Mouse (Mus musculus): ENCODE results near the gene Pml. TPM values are rescaled to one million over a fixed set of nuclear protein-coding genes. Genes with fewer than 3 reads are reported as not detected.

Gene Pml
- total and polyA plus RNA-seq, 2 experiments from 2014 or later: 4.8 to 11.4 TPM

- ATAC-seq (no peak), DNase-seq (ENCODE audit: low spot score) (no peak)
- peaks cover 3% of the 10 kb centered on the region; the same call in 1 of the 2 replicates for H3K36me3 ChIP-seq (ENCODE audit: insufficient read depth, low read length)
- WGBS: 73% methylated on average over 5 of the region's 5 CpGs
- no peak overlapping the region for H3K9ac ChIP-seq (replicated peaks; ENCODE audit: low read length)
- H3K9me3 ChIP-seq (ENCODE audit: low read length): no peaks in the 10 kb centered on the region
- H3K4me3 ChIP-seq (ENCODE audit: low read length): no peak overlapping the region
- no peak overlapping the region for H3K27ac ChIP-seq
- no peaks in the 10 kb centered on the region for H3K4me1 ChIP-seq (ENCODE audit: insufficient read depth, low read length)
- H3K4me2 ChIP-seq (ENCODE audit: low read depth, low read length): no peak overlapping the region
- no peak for TF ChIP-seq CTCF (IDR thresholded peaks at IDR 0.05; ENCODE audit: low read depth)
- H3K27me3 ChIP-seq (ENCODE audit: insufficient read depth, low read length): no peaks in the 10 kb centered on the region
These were observed 17.2 kb downstream of the Pml start for GRCm38 (mm10) chr9:58232374-58232773.

GRCm38 (mm10) chr9:58231746-58232145, 17.8 kb downstream of the Pml start:
- DNase-seq (ENCODE audit: low spot score) (no peak), ATAC-seq (no peak)
- Histone ChIP-seq H3K4me1 (ENCODE audit: insufficient read depth, low read length) (no peaks in the 10 kb centered on the region), H3K27ac (no peak overlapping the region), H3K27me3 (ENCODE audit: insufficient read depth, low read length) (no peaks in the 10 kb centered on the region), H3K9me3 (ENCODE audit: low read length) (no peaks in the 10 kb centered on the region), H3K9ac (replicated peaks; ENCODE audit: low read length) (no peak overlapping the region), H3K4me2 (ENCODE audit: low read depth, low read length) (no peak overlapping the region), H3K4me3 (ENCODE audit: low read length) (no peak overlapping the region), H3K36me3 (ENCODE audit: insufficient read depth, low read length) (peaks cover 3% of the 10 kb centered on the region; the same call in 1 of the 2 replicates)
- WGBS: 74% methylated on average over 6 of the region's 6 CpGs
- no peak for TF ChIP-seq CTCF (IDR thresholded peaks at IDR 0.05; ENCODE audit: low read depth)

- WGBS: 92% methylated on average over 9 of the region's 9 CpGs
- DNase-seq (ENCODE audit: low spot score): no peak
- Histone ChIP-seq H3K4me2 (ENCODE audit: low read depth, low read length) (no peak overlapping the region), H3K9ac (replicated peaks; ENCODE audit: low read length) (no peak overlapping the region), H3K36me3 (ENCODE audit: insufficient read depth, low read length) (peaks cover 3% of the 10 kb centered on the region; the same call in 1 of the 2 replicates), H3K27me3 (ENCODE audit: insufficient read depth, low read length) (no peaks in the 10 kb centered on the region), H3K27ac (no peak overlapping the region), H3K9me3 (ENCODE audit: low read length) (no peaks in the 10 kb centered on the region), H3K4me3 (ENCODE audit: low read length) (no peak overlapping the region), H3K4me1 (ENCODE audit: insufficient read depth, low read length) (no peaks in the 10 kb centered on the region)
- ATAC-seq: no peak
- no peak for TF ChIP-seq CTCF (IDR thresholded peaks at IDR 0.05; ENCODE audit: low read depth)
These were observed 20.7 kb downstream of the Pml start for GRCm38 (mm10) chr9:58228777-58229466.

GRCm38 (mm10) chr9:58225915-58226913, 23.4 kb downstream of the Pml start:
- Histone ChIP-seq H3K27me3 (ENCODE audit: insufficient read depth, low read length) (no peaks in the 10 kb centered on the region), H3K36me3 (ENCODE audit: insufficient read depth, low read length) (peaks cover 3% of the 10 kb centered on the region; the same call in 1 of the 2 replicates), H3K4me2 (ENCODE audit: low read depth, low read length) (no peak overlapping the region), H3K4me3 (ENCODE audit: low read length) (no peak overlapping the region), H3K9me3 (ENCODE audit: low read length) (no peaks in the 10 kb centered on the region), H3K27ac (no peak overlapping the region), H3K9ac (replicated peaks; ENCODE audit: low read length) (no peak overlapping the region), H3K4me1 (ENCODE audit: insufficient read depth, low read length) (no peaks in the 10 kb centered on the region)
- no peak for ATAC-seq
- TF ChIP-seq CTCF (IDR thresholded peaks at IDR 0.05; ENCODE audit: low read depth): peak; percentile 76
- 67% methylated on average over 9 of the region's 9 CpGs for WGBS
- DNase-seq (ENCODE audit: low spot score): peak; percentile 29

- no peaks in the 10 kb centered on the region for H3K27me3 ChIP-seq (ENCODE audit: insufficient read depth, low read length)
- no peak for DNase-seq (ENCODE audit: low spot score)
- no peak for ATAC-seq
- 0 out of 2 replicates have a peak, but pooled peaks cover 2% of the 10 kb centered on the region for H3K36me3 ChIP-seq (ENCODE audit: insufficient read depth, low read length)
- no peaks in the 10 kb centered on the region for H3K9me3 ChIP-seq (ENCODE audit: low read length)
- H3K9ac ChIP-seq (replicated peaks; ENCODE audit: low read length): no peak overlapping the region
- H3K4me1 ChIP-seq (ENCODE audit: insufficient read depth, low read length): no peaks in the 10 kb centered on the region
- H3K4me3 ChIP-seq (ENCODE audit: low read length): no peak overlapping the region
- H3K4me2 ChIP-seq (ENCODE audit: low read depth, low read length): no peak overlapping the region
- TF ChIP-seq CTCF (IDR thresholded peaks at IDR 0.05; ENCODE audit: low read depth): no peak
- WGBS: 83% methylated on average over 2 of the region's 2 CpGs
- H3K27ac ChIP-seq: no peak overlapping the region
These were observed 25.2 kb downstream of the Pml start for GRCm38 (mm10) chr9:58224356-58224755.

GRCm38 (mm10) chr9:58220218-58220903, 29.2 kb downstream of the Pml start:
- H3K27ac ChIP-seq: no peak overlapping the region
- peak; percentile 67 for TF ChIP-seq CTCF (IDR thresholded peaks at IDR 0.05; ENCODE audit: low read depth)
- no peaks in the 10 kb centered on the region for H3K36me3 ChIP-seq (ENCODE audit: insufficient read depth, low read length)
- H3K9me3 ChIP-seq (ENCODE audit: low read length): no peaks in the 10 kb centered on the region
- H3K4me2 ChIP-seq (ENCODE audit: low read depth, low read length): no peak overlapping the region
- H3K9ac ChIP-seq (replicated peaks; ENCODE audit: low read length): no peak overlapping the region
- no peak overlapping the region for H3K4me3 ChIP-seq (ENCODE audit: low read length)
- ATAC-seq (no peak), DNase-seq (ENCODE audit: low spot score) (peak; percentile 50)
- H3K27me3 ChIP-seq (ENCODE audit: insufficient read depth, low read length): no peaks in the 10 kb centered on the region
- WGBS: 72% methylated on average over 24 of the region's 24 CpGs
- H3K4me1 ChIP-seq (ENCODE audit: insufficient read depth, low read length): no peaks in the 10 kb centered on the region

All from hindbrain, postnatal 0 days (tissue).